Mouse (Mus musculus) stomach, postnatal 0 days (tissue): ENCODE measurements around the gene Cpa4. TPM values are rescaled to one million over a fixed set of nuclear protein-coding genes. Genes with fewer than 3 reads are reported as not detected.
A peak's percentile ranks its signal among the peaks of the same experiment; 100 is the strongest.

Source experiments
- ATAC-seq: fragments of 200-750 bp; cut with Nextera tagmentation; 2 replicates; pipeline ENCODE4 v1.8.0; 2017; ENCODE audit not compliant: low FRiP score, low TSS enrichment
- DNase-seq: peaks from one replicate; pipeline ENCODE4 v3.0.0-alpha.2; 2016; ENCODE audit warnings: low spot score
- H3K27ac ChIP-seq: fragments of 300-500 bp; sonication (generic); replicated peaks from 2 replicates; pipeline ENCODE4 v1.5.1; 2014; ENCODE audit warnings: mild to moderate bottlenecking, control low read depth
- H3K27me3 ChIP-seq: fragments of 300-500 bp; sonication (generic); 2 replicates; pipeline ENCODE4 v1.6.1; 2014; ENCODE audit warnings: low read length; ENCODE audit not compliant: control insufficient read depth, insufficient read depth
- H3K36me3 ChIP-seq: fragments of 300-500 bp; sonication (generic); 2 replicates; pipeline ENCODE4 v1.6.1; 2014; ENCODE audit warnings: low read length, mixed read lengths; ENCODE audit not compliant: control insufficient read depth, insufficient read depth
- H3K4me1 ChIP-seq: fragments of 300-500 bp; sonication (generic); replicated peaks from 2 replicates; pipeline ENCODE4 v1.6.1; 2014; ENCODE audit warnings: antibody characterized with exemption; ENCODE audit not compliant: control insufficient read depth, insufficient read depth
- H3K4me2 ChIP-seq: fragments of 300-500 bp; sonication (generic); replicated peaks from 2 replicates; pipeline ENCODE4 v1.6.1; 2014; ENCODE audit warnings: low read depth, mild to moderate bottlenecking, control low read depth, moderate library complexity
- H3K4me3 ChIP-seq: fragments of 300-500 bp; sonication (generic); 2 replicates; pipeline ENCODE4 v1.5.1; 2014; ENCODE audit warnings: low read depth, low read length, control low read depth
- H3K9ac ChIP-seq: fragments of 300-500 bp; sonication (generic); 2 replicates; pipeline ENCODE4 v1.6.1; 2014; ENCODE audit warnings: mild to moderate bottlenecking, low read length, control low read depth, mixed read lengths
- H3K9me3 ChIP-seq: fragments of 300-500 bp; sonication (generic); 2 replicates; pipeline ENCODE4 v1.6.1; 2016; ENCODE audit warnings: low read length; ENCODE audit not compliant: control insufficient read depth
- CTCF ChIP-seq: IDR thresholded peaks from 2 replicates; pipeline ENCODE4 v1.5.1; 2016; ENCODE audit warnings: antibody characterized with exemption, low read depth, mild to moderate bottlenecking, moderate library complexity
- EP300 ChIP-seq: optimal IDR thresholded peaks from 2 replicates; pipeline ENCODE3; 2016; ENCODE audit warnings: antibody characterized with exemption
- WGBS: fragments of 180-500 bp; shearing (Covaris S2); extraction: QIAGEN DNeasy Blood & Tissue Kit; methylation state at CpG from one replicate; pipeline ENCODE4 v1.1.7; 2014; 5-methylcytosine and 5-hydroxymethylcytosine counted together
- polyA plus RNA-seq: library from polyadenylated mRNA; unstranded; fragments of >200 nt; fragmentation: Nextera tagmentation; extraction: Ambion mirVana; gene quantifications from 2 replicates; pipeline ENCODE4 v1.2.1, GENCODE M21; 2015

Gene Cpa4
- polyA plus RNA-seq, 1 experiment from 2014 or later: 32.7 TPM

GRCm38 (mm10) chr6:30563575-30563974 lies 4.6 kb upstream of the Cpa4 start:
- DNase-seq (peak; percentile 23), ATAC-seq (peak; percentile 80)
- no peaks in the 10 kb centered on the region for H3K9me3 ChIP-seq

DNA sequence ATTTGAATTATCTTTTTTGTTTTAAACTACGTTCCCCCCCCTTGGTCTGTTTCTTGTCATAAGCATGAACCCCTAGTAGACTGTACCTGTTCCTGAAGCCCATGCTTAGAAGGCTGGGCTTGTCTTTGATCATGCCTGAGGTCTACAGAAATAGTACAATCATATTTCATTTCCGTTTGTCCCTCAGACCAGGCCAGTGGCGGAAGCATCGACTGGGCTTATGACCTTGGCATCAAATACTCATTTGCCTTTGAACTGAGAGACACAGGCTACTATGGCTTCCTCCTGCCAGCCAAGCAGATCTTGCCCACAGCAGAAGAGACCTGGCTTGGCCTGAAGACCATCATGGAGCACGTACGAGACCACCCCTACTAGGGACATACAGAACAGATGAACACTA lies 4.1 kb upstream of the Cpa4 start:
- Histone ChIP-seq H3K9me3 (no peaks in the 10 kb centered on the region), H3K27me3 (no peaks in the 10 kb centered on the region), H3K4me3 (no peak overlapping the region), H3K4me1 (no peaks in the 10 kb centered on the region), H3K27ac (no peak overlapping the region), H3K4me2 (no peak overlapping the region), H3K36me3 (no peaks in the 10 kb centered on the region), H3K9ac (no peak overlapping the region)
- no peak for DNase-seq
- no peak for TF ChIP-seq CTCF
- no peak for TF ChIP-seq EP300
- 88% methylated on average over 6 of the region's 6 CpGs for WGBS
- ATAC-seq: no peak

More at GRCm38 (mm10) chr6:30563575-30563974, 4.6 kb upstream of the Cpa4 start:
- Histone ChIP-seq H3K4me1 (no peaks in the 10 kb centered on the region), H3K27me3 (no peaks in the 10 kb centered on the region), H3K9ac (no peak overlapping the region), H3K36me3 (no peaks in the 10 kb centered on the region), H3K4me3 (no peak overlapping the region), H3K4me2 (no peak overlapping the region), H3K27ac (no peak overlapping the region)
- no peak for TF ChIP-seq CTCF
- TF ChIP-seq EP300: no peak
- WGBS: 43% methylated on average over 6 of the region's 6 CpGs

- H3K4me2 ChIP-seq: no peak overlapping the region
- no peaks in the 10 kb centered on the region for H3K9me3 ChIP-seq
- H3K36me3 ChIP-seq: no peaks in the 10 kb centered on the region
- H3K4me3 ChIP-seq: no peak overlapping the region
- no peak overlapping the region for H3K9ac ChIP-seq
- H3K4me1 ChIP-seq: no peaks in the 10 kb centered on the region
- H3K27me3 ChIP-seq: no peaks in the 10 kb centered on the region
- ATAC-seq (no peak), DNase-seq (no peak)
- no peak for TF ChIP-seq EP300
- no peak for TF ChIP-seq CTCF
- H3K27ac ChIP-seq: 0 out of 2 replicates have a peak overlapping the region, but pooled peaks have one; percentile 8
- WGBS: 69% methylated on average over 10 of the region's 10 CpGs
Measured at GRCm38 (mm10) chr6:30569331-30569730, 1.2 kb downstream of the Cpa4 start.

DNA sequence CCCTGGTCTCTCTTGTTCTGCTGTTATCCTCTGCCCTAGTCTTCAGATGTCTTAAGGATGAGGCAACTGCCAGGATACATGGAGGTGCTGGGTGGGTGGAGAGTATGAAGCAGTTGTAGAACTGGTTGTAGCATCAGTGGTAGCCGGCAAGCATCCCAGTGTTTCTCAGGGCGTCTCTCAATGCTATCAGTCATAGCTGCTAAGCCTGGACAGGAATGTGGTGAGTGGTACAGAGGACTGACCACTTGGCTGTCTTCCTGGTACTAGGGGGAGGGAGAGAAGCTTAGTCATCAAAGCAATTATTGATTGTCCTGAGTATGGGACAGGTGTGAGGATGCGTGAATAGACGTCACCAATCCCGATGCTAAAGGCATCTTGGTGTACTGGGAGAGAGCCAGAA lies 1.8 kb downstream of the Cpa4 start:
- Histone ChIP-seq H3K4me1 (no peaks in the 10 kb centered on the region), H3K27ac (no peak overlapping the region), H3K9ac (no peak overlapping the region), H3K36me3 (no peaks in the 10 kb centered on the region), H3K9me3 (no peaks in the 10 kb centered on the region), H3K27me3 (no peaks in the 10 kb centered on the region), H3K4me2 (no peak overlapping the region), H3K4me3 (no peak overlapping the region)
- 69% methylated on average over 5 of the region's 5 CpGs for WGBS
- TF ChIP-seq CTCF (no peak), EP300 (no peak)
- DNase-seq (no peak), ATAC-seq (peak; percentile 51; the same call in 1 of the 2 replicates)

- TF ChIP-seq EP300 (no peak), CTCF (no peak)
- no peak overlapping the region for H3K9ac ChIP-seq
- 47% methylated on average over 20 of the region's 20 CpGs for WGBS
- H3K9me3 ChIP-seq: no peaks in the 10 kb centered on the region
- no peaks in the 10 kb centered on the region for H3K4me1 ChIP-seq
- no peaks in the 10 kb centered on the region for H3K36me3 ChIP-seq
- DNase-seq (peak; percentile 39), ATAC-seq (0 out of 2 replicates have a peak, but pooled peaks have one; percentile 51)
- 0 out of 2 replicates have a peak overlapping the region, but pooled peaks have one; percentile 49 for H3K27ac ChIP-seq
- no peak overlapping the region for H3K4me3 ChIP-seq
- H3K4me2 ChIP-seq: no peak overlapping the region
- H3K27me3 ChIP-seq: no peaks in the 10 kb centered on the region
Measured at GRCm38 (mm10) chr6:30572456-30573311, 4.5 kb downstream of the Cpa4 start.

GRCm38 (mm10) chr6:30573380-30573779 lies 5.2 kb downstream of the Cpa4 start:
- no peak overlapping the region for H3K27ac ChIP-seq

More at GRCm38 (mm10) chr6:30573380-30573779, 5.2 kb downstream of the Cpa4 start:
- H3K36me3 ChIP-seq: no peaks in the 10 kb centered on the region
- WGBS: 46% methylated on average over 5 of the region's 5 CpGs
- no peaks in the 10 kb centered on the region for H3K4me1 ChIP-seq
- no peak overlapping the region for H3K4me2 ChIP-seq
- no peak overlapping the region for H3K4me3 ChIP-seq
- no peak for TF ChIP-seq CTCF
- H3K9me3 ChIP-seq: no peaks in the 10 kb centered on the region
- H3K9ac ChIP-seq: no peak overlapping the region
- DNase-seq (no peak), ATAC-seq (no peak)
- H3K27me3 ChIP-seq: no peaks in the 10 kb centered on the region
